Mouse (Mus musculus) MN1 (cell line): ENCODE measurements around the gene Trafd1.

ENCODE experiments used
- DNase-seq: peaks from one replicate; pipeline ENCODE4 v3.0.0-alpha.2; 2016; ENCODE audit warnings: low spot score

Gene Trafd1

DNA sequence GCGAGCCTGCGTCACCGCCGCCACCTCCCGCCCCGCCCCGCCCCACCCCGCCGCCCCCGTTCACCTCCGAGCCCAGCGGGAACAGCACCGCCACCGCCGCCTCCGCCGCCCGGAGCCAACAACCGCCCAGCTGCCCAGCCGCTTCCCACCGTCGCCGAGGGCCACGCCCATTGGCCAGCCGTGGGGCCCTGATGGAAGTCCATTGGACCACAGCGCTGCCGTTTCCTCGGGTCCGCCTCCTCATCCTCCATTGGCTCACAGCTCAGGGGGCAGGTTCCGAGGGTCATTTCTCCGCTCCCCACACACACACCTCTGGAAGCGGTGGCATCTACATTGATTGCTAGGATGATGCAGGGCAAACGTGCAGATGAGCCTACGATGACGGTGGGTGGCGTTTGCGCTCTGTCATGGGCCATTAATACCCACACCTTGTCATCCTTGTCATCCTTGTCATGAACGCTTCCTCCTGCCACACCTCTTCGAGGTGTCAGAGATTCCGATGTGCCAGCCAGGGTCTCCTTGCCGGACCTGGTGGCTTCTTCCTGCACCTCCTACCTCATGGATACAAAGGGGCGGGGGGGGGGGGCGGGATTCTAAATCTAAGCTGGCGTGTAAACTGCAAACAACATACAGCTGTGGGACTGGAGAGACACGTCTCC is at the start of gene Trafd1:
Gene Trafd1, minus strand, starts transcription at position 172 of the 659 bp plus-strand sequence.
- peak; percentile 96 for DNase-seq

GRCm38 (mm10) chr5:121428954-121429353 is 43.5 kb upstream of the Trafd1 start:
- DNase-seq = no peak

GRCm38 (mm10) chr5:121423297-121423696 is 37.9 kb upstream of the Trafd1 start:
- DNase-seq = no peak

- DNase-seq = no peak
Measured at GRCm38 (mm10) chr5:121422787-121423186, 37.4 kb upstream of the Trafd1 start.

DNA sequence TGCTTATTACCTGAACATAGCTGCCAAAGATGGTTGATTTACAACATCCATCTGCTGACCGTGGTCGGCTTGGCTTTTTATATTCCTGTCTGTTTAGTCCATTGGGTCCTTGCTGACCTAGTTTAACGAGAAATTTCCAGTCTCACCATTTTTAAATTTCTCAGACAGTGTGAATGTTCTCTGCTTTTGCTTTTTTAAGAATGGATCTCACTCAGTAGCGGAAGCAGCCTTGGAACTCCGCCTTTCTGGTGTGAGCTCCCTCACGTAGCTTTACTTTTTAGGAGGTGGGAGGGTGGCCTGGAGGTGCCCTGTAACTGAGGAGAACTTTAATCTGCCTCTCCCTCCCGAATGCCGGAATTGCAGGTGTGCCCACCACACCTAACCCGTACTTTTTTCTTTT is 35.3 kb upstream of the Trafd1 start:
- DNase-seq = no peak

DNA sequence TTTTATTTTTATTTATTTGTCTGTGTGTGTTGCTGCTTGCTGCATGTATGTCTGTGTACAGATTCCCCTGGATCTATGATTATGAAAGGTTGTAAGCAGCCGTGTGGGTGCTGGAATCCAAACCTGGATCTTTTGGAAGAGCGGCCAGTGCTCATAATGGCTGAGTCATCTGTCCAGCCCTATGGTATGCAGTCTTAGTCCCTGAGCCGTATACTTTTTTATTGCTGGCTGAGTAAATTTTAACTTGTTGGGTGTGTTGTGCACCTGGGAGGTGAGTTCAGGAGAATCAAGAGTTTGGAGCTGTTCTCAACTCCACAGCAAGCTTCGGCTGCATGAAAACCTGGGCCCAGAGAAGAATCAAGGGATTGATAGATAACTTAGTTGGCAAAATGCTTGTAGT is 25.5 kb upstream of the Trafd1 start:
- DNase-seq = no peak

DNA sequence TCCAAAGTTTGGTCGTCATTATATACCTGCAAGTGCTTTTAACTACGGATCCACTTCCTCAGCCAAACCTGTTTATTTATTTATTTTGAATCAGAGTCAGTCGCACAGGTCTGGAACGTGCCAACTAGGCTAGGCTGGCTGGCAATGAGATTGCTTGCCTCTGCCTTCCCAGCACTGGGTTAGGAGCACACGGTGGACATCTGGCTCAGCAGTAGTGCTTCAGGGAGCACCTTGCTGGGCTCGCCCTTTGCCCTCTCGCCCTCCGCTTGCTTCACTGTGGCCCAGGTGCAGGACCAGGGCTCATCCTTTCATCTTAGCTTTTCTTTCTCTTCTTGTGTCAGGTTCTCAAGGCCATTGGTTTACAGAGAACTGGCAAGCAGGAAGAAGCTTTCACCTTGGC is 22.4 kb upstream of the Trafd1 start:
- no peak for DNase-seq

- DNase-seq = no peak
Measured at GRCm38 (mm10) chr5:121400849-121401248, 15.4 kb upstream of the Trafd1 start.

GRCm38 (mm10) chr5:121400064-121400463 is 14.6 kb upstream of the Trafd1 start:
- no peak for DNase-seq

DNA sequence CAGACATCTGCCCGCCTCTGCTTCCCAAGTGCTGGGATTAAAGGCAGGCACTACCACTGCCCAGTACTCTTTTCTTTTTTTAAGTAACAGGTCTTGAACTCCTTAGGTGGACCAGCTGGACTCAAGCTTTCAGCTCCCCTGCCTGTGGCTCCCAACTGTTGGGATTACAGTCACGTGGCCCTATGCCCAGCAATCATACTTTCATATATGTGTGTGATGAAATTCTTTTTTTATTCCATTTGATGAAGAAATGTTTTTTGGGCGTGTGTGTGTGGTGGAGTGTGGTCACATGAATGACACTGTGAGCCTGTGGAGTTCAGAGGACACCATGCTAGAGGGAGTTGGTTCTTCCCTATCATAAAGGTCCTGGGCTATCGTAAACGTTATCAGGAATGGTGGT is 14.1 kb upstream of the Trafd1 start:
- no peak for DNase-seq

DNA sequence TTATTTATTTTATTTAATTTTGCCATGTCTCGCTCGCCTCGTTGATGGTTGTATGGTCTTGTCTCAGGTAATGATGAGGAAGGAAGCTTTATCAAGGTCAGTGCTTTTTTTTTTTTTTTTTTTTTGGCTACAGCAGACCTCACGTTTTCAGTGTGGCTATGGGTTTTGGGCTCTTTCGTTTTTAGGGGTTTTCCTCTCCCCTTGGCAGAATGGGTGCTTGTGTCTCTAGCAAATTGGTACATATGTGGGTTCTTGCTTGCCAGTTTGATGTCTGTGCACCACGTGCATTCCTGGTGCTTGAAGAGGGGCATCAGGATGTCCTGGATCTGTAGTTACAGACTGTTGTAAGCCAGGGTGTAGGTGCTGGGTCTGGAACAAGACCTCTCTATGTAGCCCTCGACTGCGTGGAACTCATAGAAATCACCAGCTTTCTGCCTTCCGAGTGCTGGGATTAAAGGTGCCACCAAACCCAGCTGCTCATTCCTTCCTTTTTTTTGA is 13.6 kb upstream of the Trafd1 start:
- no peak for DNase-seq

DNA sequence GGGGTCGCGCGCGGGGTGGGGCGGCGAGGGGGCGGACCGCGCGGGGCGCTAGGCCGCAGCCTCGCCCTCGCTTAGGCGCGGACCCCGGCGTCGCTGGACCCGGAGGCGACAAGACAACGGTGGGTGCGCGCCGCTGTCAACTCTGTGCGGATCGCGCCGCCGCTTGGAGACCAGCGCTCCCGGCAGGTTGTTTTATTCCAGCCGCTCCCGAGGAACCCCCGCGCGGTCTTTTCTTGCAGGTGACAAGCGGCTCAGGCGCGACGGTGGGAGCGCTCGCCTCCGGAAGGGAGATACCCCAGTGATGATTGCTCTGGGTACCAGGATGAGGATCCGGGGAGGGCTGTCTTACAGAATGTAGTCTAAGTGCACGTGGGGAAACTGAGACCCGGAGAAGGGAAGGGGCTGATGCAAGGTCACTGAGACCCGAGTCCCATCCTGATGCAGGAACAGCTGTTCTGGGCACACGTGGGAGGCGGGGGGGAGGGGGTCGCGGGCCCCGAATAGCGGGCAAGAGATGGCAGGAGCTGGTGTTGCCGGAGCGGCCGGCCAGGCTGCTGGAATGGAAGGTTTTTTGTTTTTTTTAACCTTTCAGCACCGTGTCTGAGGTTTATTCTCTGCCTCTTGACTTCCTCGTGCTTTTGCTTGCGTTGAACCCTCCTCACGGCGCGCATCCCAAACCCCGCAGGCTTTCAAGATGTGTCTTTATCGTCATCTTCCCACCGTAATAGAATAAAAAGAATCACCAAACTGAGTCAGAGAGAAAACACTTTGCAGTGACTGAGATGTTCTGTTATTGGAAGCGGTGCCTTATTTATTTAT is 12.9 kb upstream of the Trafd1 start:
- DNase-seq = peak; percentile 49

DNA sequence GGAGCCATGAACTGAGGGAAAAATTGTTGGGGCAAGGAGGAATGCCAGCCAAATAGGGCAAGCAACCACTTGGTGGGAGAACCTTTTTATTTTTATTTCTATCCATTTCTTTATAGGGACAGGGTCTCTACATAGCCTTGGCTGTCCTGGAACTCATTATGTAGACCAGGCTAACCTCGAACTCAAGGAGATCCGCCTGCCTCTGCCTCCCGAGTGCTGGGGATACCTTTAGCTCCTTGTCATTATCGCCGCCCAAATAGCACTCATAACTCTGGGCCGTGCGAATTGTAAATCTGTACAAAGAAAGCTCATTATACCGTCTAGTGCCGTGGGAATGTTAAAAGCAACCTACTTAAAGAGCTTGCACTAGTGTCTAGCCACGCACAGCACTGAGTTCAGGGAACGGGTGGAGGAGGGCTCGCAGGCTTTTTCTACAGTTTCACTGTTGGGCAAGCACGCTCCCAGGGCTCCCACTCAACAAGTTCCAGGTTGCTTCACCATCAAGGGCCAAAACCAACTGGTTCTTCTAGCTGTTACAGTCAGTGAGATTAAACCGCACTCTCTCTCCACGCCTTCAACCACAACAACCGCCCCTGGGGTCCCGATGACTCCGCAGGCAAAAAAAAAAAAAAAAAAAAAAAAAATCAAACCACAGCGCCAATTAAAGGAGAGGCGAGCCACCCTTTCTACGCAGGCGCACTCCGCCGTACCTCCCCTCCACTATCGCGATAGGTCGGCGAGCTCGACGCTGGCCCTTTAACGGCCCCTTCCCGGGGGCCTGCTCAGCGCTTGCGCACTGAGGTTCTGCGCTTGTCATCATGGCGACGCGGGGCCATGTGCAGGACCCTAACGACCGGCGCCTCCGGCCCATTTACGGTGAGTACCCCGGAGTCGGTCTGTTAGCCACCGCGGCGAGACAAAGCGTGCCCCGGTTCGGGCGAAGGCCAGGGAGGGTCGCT is 12.0 kb upstream of the Trafd1 start, which contains the start of gene Naa25:
Gene Naa25, plus strand, starts transcription at position 750 of the 959 bp plus-strand sequence.
- DNase-seq = peak; percentile 98

DNA sequence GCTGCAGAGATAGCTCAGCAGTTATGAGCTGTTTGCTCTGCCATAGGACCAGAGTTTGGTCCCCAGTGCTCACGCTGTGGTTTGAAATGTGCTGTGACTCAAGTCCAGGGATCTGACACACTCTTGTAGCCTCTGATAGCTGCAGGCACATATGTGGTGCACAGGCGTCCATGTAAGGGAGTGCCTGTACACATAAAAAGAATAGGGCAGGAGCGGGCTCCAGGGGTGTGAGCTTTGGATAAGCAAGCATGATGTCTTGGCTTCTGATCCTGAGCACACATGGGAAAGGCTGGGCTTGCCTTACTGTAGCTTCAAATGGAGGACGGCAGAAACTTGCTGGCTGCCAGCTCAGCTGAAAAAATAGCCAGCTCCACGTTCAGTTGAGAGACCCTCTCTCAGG is 10.2 kb upstream of the Trafd1 start:
- DNase-seq = no peak

GRCm38 (mm10) chr5:121393402-121393801 is 8.0 kb upstream of the Trafd1 start:
- DNase-seq = no peak

DNA sequence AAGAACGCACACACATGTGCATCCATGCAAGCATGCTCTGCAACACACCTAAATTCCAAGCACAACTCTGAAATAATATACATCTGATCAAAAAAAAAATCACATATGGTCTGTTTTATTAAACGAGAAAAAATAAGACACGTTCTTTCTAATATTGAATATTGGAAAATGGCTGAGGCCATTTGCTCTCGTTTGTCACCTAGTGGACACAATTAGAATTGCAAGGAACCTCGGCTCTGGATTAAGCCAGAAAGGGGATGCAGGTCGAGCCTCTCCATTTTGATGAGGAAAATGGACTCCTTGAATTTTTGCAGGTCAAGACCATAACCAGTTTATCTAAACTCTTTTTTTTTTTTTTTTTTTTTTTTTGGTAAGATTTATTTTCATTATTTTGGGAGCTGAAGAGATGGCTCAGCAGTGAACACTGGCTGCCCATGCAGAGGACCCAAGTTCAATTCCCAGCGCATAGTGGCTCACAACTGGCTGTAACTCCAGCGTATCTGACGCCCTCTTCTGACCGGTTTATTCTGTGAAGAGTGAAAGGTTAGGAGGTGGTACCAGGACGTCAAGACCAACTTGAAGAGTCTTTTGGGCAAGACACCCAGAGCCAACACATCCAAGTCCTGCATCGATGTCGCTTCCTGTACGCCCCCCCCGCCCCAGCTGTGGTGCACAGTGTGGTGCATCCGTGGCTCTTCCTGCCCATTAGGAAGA is 7.4 kb upstream of the Trafd1 start:
- peak; percentile 68 for DNase-seq

DNA sequence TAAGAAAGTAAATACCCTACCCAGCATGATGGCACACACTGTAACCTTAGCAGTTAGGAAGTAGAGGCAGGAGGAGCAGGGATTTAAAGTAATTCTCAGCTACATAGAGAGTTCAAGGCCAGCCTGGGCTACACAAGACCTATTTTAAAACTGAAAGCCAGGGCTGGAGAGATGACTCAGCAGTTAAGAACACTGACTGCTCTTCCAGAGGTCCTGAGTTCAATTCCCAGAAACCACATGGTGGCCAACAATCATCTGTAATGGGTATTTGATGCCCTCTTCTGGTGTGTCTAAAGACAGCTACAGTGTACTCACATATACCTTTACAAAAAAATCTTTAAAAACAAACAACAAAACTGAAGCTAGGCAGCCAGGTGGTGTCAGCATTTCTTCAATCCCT is 4.3 kb upstream of the Trafd1 start:
- DNase-seq = no peak

DNA sequence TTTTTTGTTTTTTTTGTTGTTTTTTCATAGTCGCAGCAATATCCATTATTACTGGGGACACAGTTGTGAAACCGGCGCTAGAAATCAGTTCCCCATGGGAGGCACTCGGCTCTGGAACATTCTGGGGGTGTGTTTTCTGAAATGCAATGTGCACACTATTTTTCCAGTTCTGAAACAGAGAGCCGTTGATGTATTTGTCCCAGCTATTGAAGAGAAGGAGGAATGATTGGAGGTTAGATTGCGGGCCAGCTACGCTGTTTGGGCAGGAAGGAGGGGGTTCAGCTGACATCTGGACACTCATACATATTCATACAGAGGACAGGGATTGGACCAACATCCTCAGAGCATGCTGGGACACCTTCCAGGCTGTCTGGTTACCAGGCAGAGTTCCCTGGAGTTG is 3.7 kb upstream of the Trafd1 start:
- no peak for DNase-seq

DNA sequence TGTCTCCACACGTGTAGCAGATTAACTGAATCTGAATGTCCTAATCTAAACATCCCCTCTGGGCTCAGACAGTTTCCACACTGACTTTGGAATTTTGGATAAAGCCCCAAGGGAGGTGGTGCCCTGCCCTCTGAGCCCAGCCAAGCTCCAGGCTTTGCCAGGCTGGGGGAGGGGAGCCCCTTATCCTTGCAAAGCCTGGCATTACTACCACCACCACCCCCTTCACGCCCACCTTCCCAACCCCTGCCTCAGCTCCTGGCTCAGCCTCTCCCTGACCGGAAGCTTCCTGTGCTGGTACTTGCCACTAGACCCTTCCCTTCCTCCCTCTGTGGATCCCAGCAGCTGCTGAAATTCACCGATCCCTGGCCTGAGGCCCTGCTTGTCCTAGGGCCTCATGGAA is 1.7 kb upstream of the Trafd1 start:
- DNase-seq = no peak

- DNase-seq = peak; percentile 65
Measured at GRCm38 (mm10) chr5:121386120-121386909, 883 bp upstream of the Trafd1 start.
